Mouse (Mus musculus): ENCODE measurements at regions not wholly inside any gene's neighbourhood (a gene's known extent, or its start where the extent isn't known, plus 50 kb on each side); places are given as distances from the start of the nearest gene placed in this dataset.

DNA sequence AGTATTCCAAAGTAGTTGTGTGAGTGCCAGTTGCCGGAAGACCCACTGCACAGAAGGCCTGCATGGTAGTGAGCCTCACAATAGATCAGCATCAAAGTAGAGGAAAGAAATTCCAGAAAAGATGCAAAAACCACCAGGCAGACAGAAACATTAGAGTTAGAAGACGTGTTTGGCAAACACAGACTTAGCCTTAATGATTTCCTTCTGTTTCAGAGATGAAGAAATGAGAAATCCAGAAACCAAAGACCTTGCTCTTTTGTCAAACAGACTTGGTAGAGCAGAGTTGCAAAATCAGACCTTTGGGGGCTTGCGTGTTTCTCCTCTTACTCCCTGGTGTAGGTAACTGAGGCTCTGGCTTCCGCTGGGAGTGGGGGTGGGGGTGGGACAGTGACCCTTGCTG is 57.0 kb upstream of the Eed start:
- no peak for TF ChIP-seq CTCF (IDR thresholded peaks at IDR 0.05; ENCODE audit: control insufficient read depth, insufficient read depth, insufficient read length)
- TF ChIP-seq MYOD1 (IDR thresholded peaks at IDR 0.05; ENCODE audit: control insufficient read depth, insufficient read length, low read depth) = no peak
- TF ChIP-seq FOSL1 (IDR thresholded peaks at IDR 0.05; ENCODE audit: insufficient read depth, low read length, poor library complexity, severe bottlenecking) = no peak

Data from C2C12 (cell line).